Mouse (Mus musculus) left cerebral cortex, adult 11 months (tissue): ENCODE measurements around the gene Etnk2.

Experiments
- DNase-seq: peaks from one replicate; pipeline ENCODE4 v3.0.0; 2022; ENCODE audit warnings: low spot score

Etnk2 gene

DNA sequence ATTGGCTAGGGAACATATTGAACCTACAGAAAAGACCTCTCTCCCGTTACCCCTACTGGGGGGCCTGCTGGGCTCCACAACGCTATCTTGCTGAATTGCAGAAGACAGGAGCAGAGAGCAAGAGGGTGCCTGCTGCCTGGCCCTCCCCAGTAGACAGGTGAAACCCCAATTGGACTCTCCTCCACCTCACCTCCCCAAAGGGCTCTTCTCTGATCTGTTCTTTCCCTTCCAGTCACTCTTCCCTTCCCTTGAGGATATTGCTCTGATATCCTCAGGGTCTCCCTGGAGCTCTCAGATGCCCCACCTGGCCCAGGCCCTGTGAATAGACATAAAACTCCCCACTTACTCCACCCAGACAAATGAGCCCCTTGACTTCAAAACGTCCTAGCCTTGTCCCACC is 53.7 kb downstream of the Etnk2 start:
- DNase-seq: no peak

- no peak for DNase-seq
Observed at GRCm38 (mm10) chr1:133417539-133417938, 54.2 kb downstream of the Etnk2 start.

- no peak for DNase-seq
Observed at GRCm38 (mm10) chr1:133418164-133418800, 54.9 kb downstream of the Etnk2 start.

DNA sequence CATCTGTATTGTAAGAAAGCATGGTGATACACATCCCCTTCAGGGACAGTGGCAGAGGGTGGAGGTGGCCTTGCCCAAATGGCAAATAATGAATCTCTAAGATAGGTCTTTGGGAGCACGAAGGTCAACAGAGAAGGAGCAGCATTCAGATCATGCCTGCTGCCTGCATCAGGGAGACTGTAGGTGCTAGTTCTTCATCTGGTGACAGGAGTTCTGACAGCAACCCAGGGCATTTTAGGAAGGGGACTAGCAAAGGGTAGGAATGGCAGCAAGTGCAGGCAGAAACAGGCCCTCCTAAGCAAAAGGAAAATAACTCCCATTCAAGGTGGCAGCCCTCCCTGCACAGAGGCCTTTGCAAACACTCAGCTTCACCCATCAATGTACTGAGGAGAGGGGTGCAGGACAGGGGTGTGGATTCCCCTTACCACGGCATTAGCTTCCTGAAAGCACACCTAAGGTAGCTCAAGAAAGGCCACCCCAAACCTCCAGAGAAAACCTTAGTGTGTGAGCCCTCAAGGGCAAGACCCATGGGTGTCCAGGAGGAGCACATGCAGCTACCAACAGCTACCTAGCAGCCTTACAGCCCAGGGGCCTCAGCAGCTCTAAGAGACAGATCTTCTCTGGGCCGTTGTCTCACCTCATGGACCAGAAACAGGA is 55.9 kb downstream of the Etnk2 start:
- DNase-seq: no peak

GRCm38 (mm10) chr1:133420491-133420890 is 57.1 kb downstream of the Etnk2 start:
- DNase-seq: no peak

DNA sequence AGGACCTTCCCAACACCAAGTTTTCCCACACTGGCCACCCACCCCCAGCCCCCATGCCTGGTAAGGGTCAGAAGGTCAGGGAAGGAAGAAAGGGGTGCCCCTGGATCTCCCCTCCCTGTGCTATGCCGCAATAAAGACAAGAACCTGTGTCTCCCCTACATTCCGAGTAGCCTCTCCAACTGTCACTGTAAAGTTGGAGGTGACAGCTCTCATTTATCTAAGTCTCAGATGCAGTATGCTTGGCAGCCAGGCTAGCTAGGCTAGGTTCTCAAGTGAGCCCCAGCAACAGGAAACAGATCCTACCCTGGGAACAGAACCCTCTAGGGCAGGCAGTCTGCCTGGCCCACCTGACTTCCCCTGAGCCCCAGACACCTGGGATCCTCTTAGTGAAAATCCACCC is 57.7 kb downstream of the Etnk2 start:
- DNase-seq: no peak

- DNase-seq: no peak
Observed at GRCm38 (mm10) chr1:133421975-133422570, 58.7 kb downstream of the Etnk2 start.

- no peak for DNase-seq
Observed at GRCm38 (mm10) chr1:133422615-133423161, 59.3 kb downstream of the Etnk2 start.

- no peak for DNase-seq
Observed at GRCm38 (mm10) chr1:133423166-133423542, 59.8 kb downstream of the Etnk2 start.

DNA sequence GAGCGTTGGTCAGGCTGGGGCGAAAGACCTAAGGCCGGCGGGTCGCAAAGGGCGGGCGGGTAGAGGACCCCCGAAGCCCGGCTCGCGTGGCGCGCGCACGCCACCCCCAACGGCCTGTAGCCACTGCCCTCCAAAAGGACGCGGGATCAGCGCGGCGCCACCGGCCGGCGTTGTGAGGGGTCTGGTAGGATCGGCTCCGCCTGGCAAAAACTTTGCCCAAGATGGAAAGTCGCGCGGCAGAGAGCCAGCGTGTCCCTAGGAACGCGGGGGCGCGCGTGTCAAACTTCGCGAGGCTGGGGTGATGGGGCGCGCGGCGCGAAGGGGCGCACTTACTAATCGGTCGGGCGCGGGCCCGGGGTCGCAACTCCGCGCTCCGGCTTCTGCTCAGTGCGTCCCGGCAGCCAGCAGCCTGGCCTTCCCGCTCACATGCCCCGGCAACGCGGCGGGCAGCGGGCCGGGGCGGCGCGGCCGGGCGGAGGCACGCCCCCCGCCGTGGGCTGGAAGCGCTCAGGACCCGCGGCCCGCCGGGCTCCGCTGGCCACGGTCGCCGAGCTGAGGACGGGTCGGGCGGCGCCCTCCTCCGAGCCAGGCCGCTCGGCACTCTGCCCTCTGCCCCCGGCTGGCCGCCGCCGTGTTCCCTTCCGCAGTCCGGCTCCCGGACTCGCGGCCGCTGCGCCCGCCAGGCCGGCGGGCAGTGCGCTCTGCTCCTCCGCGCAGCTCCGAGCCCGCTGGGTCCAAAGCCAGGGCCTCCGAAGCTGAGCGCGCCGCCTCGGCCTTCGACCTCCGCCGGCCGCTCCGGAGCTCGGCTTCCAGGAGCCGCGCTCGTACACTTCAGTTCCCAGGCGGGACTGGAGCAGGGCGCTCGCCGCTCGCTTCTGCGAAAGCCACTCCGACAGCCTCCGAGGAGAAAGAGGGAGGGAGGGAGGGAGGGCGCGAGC is 60.4 kb downstream of the Etnk2 start, which contains the start of gene Sox13:
Gene Sox13, minus strand, starts transcription at position 835 of the 938 bp plus-strand sequence.
- DNase-seq: no peak

GRCm38 (mm10) chr1:133424547-133425140 is 61.3 kb downstream of the Etnk2 start:
- no peak for DNase-seq
